9 mouse cellular contexts compared by ENCODE assay signal in genomic region chr11:117686021-117686420, GRCm38 (mm10). TPM values are rescaled to one million over a fixed set of nuclear protein-coding genes. Genes with fewer than 3 reads are reported as not detected.
DNase-seq lines count a peak whose midpoint lies in the region; ATAC-seq and TF ChIP-seq lines count a peak whose summit lies in the region.
"Had no signal": no experiment of that assay in that cellular context is flagged by ENCODE, and none has a peak within 500 bp of the region (broad histone marks: within the 10 kb centered on the region; RNA-seq: fewer than 3 reads in every experiment).

No protein-coding gene starts in this region.

- intact Hi-C loops in left cerebral cortex, postnatal 25 days (cut with DNase I), result no loop called here

- H3K4me2 ChIP-seq in intestine, postnatal 0 days (replicated peaks; ENCODE audit: low read depth), result peak overlapping the region; percentile 59
- H3K4me2 ChIP-seq in hindbrain, embryonic 13.5 days, result no peak overlapping the region
- H3K4me2 ChIP-seq: neural tube, embryonic 13.5 days had no signal

- TF ChIP-seq CTCF in E14TG2a.4 (conservative IDR thresholded peaks at IDR 0.05; ENCODE audit: low read length), result peak; percentile 33
- peak; percentile 75 for TF ChIP-seq CTCF in intestine, postnatal 0 days (IDR thresholded peaks at IDR 0.05; ENCODE audit: low read depth)

- H3K4me3 ChIP-seq in E14TG2a.4 (replicated peaks; ENCODE audit: low read length), result peak overlapping the region; percentile 8; the same call in 1 of the 2 replicates
- H3K4me3 ChIP-seq in intestine, postnatal 0 days (ENCODE audit: low read depth, low read length), result peak overlapping the region; percentile 6
- H3K4me3 ChIP-seq in hindbrain, embryonic 13.5 days, result no peak overlapping the region
- H3K4me3 ChIP-seq: neural tube, embryonic 13.5 days had no signal

- no peaks in the 10 kb centered on the region for H3K27me3 ChIP-seq in E14TG2a.4 (ENCODE audit: insufficient read depth, low read length)
- no peaks in the 10 kb centered on the region for H3K27me3 ChIP-seq in intestine, postnatal 0 days (replicated peaks; ENCODE audit: control insufficient read depth, insufficient read depth, low read length)
- H3K27me3 ChIP-seq in hindbrain, embryonic 13.5 days, result no peaks in the 10 kb centered on the region
- H3K27me3 ChIP-seq: neural tube, embryonic 13.5 days had no signal

- peak; percentile 29 for DNase-seq in embryo, embryonic 10 days (ENCODE audit: low spot score)
- no peak for DNase-seq in embryo, embryonic 9.5 days (ENCODE audit: extremely low spot score)
- DNase-seq in lung, postnatal 36 days, result peak; percentile 67
- DNase-seq in left cerebral cortex, postnatal 25 days (ENCODE audit: low spot score in 2 of 2), result no peak
- DNase-seq in layer of hippocampus, postnatal 25 days (ENCODE audit: extremely low spot score in 1 of 2, low spot score in 1 of 2), result no peak

- no peak overlapping the region for H3K9ac ChIP-seq in intestine, postnatal 0 days (ENCODE audit: low read depth, low read length)
- H3K9ac ChIP-seq in hindbrain, embryonic 13.5 days, result no peak overlapping the region
- H3K9ac ChIP-seq: neural tube, embryonic 13.5 days had no signal

- no peaks in the 10 kb centered on the region for H3K9me3 ChIP-seq in E14TG2a.4 (ENCODE audit: low read length)
- no peaks in the 10 kb centered on the region for H3K9me3 ChIP-seq in intestine, postnatal 0 days (ENCODE audit: control insufficient read depth)
- H3K9me3 ChIP-seq in hindbrain, embryonic 13.5 days, result no peaks in the 10 kb centered on the region
- H3K9me3 ChIP-seq: neural tube, embryonic 13.5 days had no signal

- peaks cover 6% of the 10 kb centered on the region for H3K36me3 ChIP-seq in E14TG2a.4 (ENCODE audit: insufficient read depth, low read length)
- no peaks in the 10 kb centered on the region for H3K36me3 ChIP-seq in intestine, postnatal 0 days (ENCODE audit: control insufficient read depth, insufficient read depth)
- no peaks in the 10 kb centered on the region for H3K36me3 ChIP-seq in hindbrain, embryonic 13.5 days
- H3K36me3 ChIP-seq: neural tube, embryonic 13.5 days had no signal

- WGBS in intestine, postnatal 0 days, result 23% methylated on average over 8 of the region's 8 CpGs
- 63% methylated on average over 8 of the region's 8 CpGs for WGBS in hindbrain, embryonic 13.5 days

- peak overlapping the region; percentile 82 for H3K27ac ChIP-seq in intestine, postnatal 0 days (ENCODE audit: low read depth, low read length)
- no peak overlapping the region; the same call in 1 of the 2 replicates for H3K27ac ChIP-seq in hindbrain, embryonic 13.5 days

- peak; percentile 88 for ATAC-seq in intestine, postnatal 0 days
- ATAC-seq in hindbrain, embryonic 13.5 days (ENCODE audit: low FRiP score), result no peak

- H3K4me1 ChIP-seq in E14TG2a.4 (replicated peaks; ENCODE audit: low read depth, low read length), result peaks cover 72% of the 10 kb centered on the region
- H3K4me1 ChIP-seq in intestine, postnatal 0 days (replicated peaks; ENCODE audit: control insufficient read depth, insufficient read depth, low read length), result 0 out of 2 replicates have a peak, but pooled peaks cover 11% of the 10 kb centered on the region
- peaks cover 52% of the 10 kb centered on the region for H3K4me1 ChIP-seq in hindbrain, embryonic 13.5 days (replicated peaks)

RNA-seq across cellular contexts. Expression of gene Tnrc6c, which starts 31.9 kb away (rescaled TPM):
- polyA plus RNA-seq in intestine, postnatal 0 days (2015; fragmentation: Nextera tagmentation; extraction: Ambion mirVana), result 6.1 and 6.9 TPM in 2 replicates
- total RNA-seq in left cerebral cortex, postnatal 25 days (2021), result 10 to 100 TPM; 53.4 to 55.2 TPM
- 10 to 100 TPM; 53.8 to 76.8 TPM for total RNA-seq in layer of hippocampus, postnatal 25 days (2021)
- polyA plus RNA-seq in hindbrain, embryonic 13.5 days (2015; fragmentation: Nextera tagmentation; extraction: Ambion mirVana), result 24.9 and 27.3 TPM in 2 replicates

Comparison
In these comparisons a context has a peak if more than half of its experiments do, and no peak if none do; other contexts are left out.
1. DNase-seq: peak in embryo, embryonic 10 days (single experiment) and lung, postnatal 36 days (single experiment); none in embryo, embryonic 9.5 days (single experiment), left cerebral cortex, postnatal 25 days (0 of 2) and layer of hippocampus, postnatal 25 days (0 of 2).